Mouse (Mus musculus): ENCODE measurements around the gene Dusp2.

Dusp2 gene

GRCm38 (mm10) chr2:127369703-127370376 is 33.9 kb downstream of the Dusp2 start:
- DNase-seq, result no peak

GRCm38 (mm10) chr2:127370561-127371483 is 34.9 kb downstream of the Dusp2 start:
- DNase-seq, result no peak

- no peak for DNase-seq
Observed at GRCm38 (mm10) chr2:127371484-127371861, 35.5 kb downstream of the Dusp2 start.

GRCm38 (mm10) chr2:127372082-127372481 is 36.1 kb downstream of the Dusp2 start:
- DNase-seq, result no peak

- DNase-seq, result no peak
Observed at GRCm38 (mm10) chr2:127374131-127374530, 38.2 kb downstream of the Dusp2 start.

- DNase-seq, result no peak
Observed at GRCm38 (mm10) chr2:127375087-127375486, 39.1 kb downstream of the Dusp2 start.

- no peak for DNase-seq
Observed at GRCm38 (mm10) chr2:127375759-127376341, 39.9 kb downstream of the Dusp2 start.

GRCm38 (mm10) chr2:127376423-127377051 is 40.6 kb downstream of the Dusp2 start:
- DNase-seq, result no peak

- DNase-seq, result no peak
Observed at GRCm38 (mm10) chr2:127377942-127378610, 42.1 kb downstream of the Dusp2 start.

GRCm38 (mm10) chr2:127378611-127378990 is 42.6 kb downstream of the Dusp2 start:
- no peak for DNase-seq

GRCm38 (mm10) chr2:127379250-127379649 is 43.3 kb downstream of the Dusp2 start:
- no peak for DNase-seq

GRCm38 (mm10) chr2:127383881-127384280 is 47.9 kb downstream of the Dusp2 start:
- DNase-seq, result no peak

- DNase-seq, result no peak
Observed at GRCm38 (mm10) chr2:127387521-127387920, 51.6 kb downstream of the Dusp2 start.
